Mouse (Mus musculus) induced T-regulatory cell, adult 2 months (primary cell): Measurements from ENCODE around the gene Proser2.
"Not testable (repeated sequence)": the region's sequence is repeated elsewhere in the genome, so short reads cannot be mapped to it uniquely, and the experiment has no call there.

ENCODE experiments used
- DNase-seq: peaks from one replicate; pipeline ENCODE4 v3.0.0-alpha.2; 2012; ENCODE audit warnings: low read depth

Gene Proser2

DNA sequence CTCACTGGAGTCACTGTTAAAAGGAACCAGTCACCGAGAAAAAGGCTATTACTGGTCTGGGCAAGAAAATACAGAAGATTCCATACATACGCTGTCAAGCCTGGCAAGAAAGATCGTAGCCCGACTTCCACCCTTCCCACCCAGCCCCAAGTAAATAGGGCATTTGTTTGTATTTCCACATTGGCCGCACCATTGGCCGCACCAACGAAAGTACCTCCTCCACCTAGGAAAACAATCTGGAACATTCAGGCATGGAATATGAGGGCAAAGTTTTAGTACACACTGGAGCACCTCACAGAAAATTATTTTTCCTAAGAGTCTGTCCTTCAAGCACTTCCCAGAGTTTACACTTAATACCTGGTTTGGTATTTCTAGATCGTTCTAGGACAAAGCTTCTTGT is 1.1 kb downstream of the Proser2 start:
- no peak for DNase-seq

DNA sequence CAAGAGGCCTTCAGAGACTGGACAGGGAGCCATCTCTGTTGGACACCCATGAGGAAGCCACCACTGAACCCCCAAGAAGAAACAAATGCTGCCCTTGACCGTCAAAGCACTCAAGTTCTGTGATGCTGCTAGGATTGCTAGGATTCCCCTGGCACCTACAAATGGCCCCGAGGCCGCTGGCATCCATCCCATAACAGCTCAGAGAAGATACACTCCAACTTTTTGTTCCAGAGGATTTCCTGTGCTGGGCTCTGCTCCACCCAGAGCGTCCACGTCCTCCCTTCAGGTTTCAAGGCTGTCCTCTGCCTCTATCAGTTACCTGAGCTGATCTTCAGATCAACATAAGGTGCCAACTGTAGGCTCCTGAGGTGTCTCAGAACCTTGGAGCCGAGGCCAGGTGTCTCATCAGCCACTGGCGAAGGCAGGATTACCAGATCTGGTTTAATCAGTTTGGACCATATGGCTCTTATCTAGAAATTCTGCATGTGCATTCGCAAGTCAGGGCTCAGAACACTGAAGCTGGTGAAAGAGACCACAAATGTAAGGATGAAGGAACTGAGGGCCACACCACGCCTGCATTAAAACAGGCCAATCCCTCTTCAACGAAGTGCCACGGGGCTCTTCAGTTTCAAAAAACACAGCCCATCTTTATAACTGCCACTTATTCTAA is 1.7 kb downstream of the Proser2 start:
- DNase-seq = no peak

DNA sequence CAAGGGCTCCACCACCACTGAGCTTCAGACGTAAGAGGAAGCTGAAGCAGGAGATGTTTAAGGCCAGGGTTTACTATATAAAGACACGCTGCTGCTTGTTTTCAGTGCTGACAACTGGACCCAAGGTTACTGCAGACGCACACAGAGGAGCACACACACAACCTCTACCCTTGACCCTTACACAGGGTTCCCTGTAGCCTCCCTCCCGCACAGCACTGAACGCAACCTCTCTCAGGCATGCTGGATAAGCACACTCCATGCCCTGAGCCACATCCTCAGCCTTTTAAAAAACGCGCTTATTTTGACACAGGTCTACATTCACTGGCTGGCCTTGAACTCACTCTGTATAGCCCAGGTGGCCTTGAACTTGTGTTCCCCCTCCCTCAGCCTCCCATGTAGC is 7.0 kb downstream of the Proser2 start:
- no peak for DNase-seq

DNA sequence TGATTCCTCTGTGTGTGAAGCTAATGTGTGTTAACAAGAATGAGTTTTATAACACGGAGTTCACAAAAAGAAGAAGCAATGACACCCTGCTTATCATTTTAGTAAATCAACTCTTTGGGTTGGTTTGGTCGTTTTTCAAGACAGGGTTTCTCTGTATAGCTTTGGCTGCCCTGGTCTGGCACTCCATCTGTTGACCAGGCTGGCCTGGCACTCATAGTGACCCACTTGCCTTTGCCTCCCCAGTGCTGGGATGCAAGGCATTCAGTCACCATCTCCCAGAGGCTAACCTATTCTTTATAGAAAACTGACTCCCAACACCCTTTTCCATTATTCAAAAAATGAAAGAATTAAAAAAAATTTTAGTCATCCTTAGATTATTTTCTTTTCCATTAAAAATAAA is 8.9 kb downstream of the Proser2 start:
- no peak for DNase-seq

DNA sequence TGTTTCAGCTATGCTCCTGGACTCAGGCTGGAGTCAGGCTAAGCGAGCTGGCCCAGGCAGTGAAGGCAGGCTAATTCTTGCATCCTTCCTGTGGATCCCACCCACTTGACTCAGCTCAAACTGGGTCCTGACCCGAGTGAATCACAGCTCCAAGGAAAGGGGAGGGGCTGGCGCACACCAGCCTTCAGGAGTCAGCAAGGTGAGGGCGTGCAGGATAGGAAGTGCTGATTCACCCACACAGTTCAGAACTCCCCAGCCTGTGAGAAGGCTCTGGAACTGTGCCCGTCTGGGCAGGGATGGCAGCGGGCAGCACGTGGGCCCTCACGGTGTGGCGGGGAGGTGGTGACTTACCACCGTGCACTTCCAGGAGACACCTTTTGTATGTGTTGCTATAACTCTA is 11.8 kb downstream of the Proser2 start:
- no peak for DNase-seq

DNA sequence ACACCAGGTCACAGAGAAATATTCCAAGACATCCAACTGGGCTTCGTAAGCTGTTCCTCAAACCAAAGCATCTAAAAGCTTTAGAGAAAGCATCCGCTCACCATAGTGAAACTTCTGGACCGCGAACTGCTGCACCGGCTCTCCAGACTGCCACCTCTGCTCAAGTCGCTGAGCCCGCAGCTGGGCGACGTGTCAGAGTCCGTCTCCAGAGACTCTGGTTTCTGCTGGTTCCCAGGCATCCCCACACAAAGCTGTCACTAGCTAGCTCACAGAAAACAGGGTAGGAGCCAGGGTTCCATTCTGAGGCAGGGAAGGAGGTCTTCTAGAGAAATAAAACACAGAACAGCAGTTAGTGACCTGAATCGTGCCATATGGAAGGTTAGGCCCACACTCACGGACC is 16.2 kb downstream of the Proser2 start:
- DNase-seq = no peak

DNA sequence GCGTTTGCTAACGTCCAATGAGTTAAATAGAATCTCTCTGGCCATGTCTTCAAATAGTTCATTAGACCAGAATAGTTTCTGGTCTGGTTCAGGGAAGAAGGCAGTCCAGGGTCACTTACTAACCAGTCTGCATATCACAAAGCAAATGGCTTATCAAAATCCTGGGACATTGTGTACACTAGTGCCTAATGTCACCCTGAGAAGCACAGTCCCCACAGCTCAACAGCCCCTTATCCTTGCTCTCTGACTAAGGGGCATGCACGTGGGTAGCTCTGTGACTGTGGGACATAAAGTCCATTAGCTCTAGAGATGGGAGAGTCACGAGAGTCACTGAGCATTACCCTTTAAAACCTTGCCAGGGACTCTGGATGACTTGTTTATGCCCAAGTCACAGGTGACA is 17.4 kb downstream of the Proser2 start:
- DNase-seq = no peak

DNA sequence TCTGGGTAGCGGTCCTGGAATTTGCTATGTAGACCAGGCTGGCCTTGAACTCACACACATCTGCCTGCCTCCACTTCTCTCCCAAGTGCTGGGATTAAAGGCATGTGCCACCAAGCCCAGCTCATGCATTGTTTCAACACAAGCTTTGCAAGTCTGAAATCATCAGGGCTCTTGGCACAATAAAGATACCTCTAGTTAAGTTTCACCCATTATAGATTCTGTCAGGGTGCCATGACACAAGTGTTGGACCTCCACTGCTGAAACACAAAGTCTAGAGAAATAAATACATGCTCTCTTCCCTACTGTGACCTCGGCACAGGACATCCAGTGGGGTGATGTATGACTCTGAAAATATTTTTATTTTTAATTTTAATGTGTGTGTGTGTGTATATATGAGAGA is 24.6 kb downstream of the Proser2 start:
- no peak for DNase-seq

DNA sequence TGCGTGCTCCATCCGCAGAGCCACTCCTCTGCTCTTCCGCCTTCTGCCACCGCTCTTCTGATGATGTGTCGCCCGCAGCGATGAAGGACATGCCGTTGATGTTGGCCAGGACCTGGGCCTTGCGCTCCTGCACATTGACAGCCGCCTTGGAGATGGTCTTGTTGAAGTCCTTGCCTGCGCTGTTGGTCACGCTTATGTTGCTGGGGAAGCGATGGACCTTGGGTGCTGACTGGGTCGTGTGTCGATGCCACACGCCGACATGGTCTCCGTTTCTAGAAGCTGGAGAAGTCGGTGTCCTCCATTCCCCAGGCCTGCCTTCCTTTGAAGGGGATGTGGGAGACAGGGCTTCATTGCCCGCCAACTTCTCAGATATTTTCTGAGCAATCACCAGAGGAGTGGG is 29.3 kb downstream of the Proser2 start:
- DNase-seq = no peak

DNA sequence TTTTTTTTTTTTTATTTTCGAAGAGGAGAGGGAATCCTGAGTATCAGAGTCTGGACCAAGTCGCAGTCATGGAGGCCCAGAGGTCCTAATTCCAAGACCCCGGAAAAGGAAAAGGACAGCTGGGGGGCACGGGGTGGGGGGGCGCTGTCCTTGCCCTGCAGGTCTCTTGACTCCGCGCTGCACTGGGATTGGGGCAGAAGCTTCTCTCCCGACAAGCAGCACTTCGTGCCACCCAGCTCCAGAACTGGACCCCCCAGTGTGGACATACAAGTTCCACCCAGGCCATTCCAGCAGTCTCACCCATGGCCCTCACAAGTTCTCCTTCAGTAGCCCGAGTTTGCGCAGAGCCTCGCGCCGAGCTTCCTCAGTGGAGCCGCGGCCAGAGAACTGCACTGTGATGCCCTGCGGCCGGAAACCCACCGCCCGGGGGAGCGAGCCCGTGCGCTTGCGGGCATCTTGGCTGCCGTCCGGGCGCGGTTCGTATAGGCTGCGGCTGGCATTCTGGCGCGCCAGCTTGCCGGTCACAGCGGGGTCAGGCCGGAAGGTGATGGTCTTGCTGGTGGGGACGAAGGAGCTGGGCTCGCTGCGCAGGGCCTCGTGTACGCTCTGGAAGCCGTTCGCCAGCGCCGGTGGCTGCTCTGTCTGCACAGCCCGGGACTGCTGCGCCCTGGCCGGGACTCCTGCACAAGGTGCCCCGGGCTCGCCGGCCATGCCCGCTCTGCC is 29.8 kb downstream of the Proser2 start:
- DNase-seq = no peak

DNA sequence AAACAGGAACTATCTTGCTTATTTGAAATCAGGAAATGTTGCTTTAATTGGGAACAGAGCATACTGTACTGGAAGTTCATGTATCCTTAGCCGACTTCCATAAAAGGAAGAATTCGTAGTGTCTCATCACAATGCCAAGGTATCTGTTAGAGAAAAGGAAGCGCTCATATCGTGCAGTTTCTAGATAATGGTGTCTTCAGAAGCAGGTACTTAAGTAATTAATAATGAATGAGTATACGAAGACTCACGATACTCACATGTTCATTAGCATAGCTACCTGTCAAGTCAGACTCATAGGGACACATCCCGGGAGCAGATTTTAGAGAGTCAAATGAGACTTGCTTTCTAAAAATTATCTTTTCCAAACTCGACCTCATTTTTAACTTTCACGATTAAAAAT is 30.6 kb downstream of the Proser2 start:
- DNase-seq = no peak

DNA sequence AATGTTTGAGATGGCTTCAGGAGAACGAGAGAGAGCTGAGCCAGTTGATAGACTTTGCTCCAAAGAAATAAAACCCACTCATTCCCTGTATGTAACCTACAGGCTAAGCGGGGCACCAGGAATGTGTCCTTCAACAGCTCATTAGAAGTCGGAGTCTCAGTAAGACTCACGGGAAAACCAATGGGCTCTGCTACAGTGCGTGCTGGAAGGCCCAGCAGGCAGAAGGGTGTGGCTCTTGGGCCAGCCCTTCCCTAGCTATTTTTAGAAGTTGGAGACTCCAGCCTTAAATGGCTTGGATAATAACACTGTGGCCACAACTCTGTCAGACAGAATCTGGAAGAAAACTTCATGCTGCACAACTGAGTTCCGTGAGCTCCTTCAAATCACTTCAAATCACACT is 31.1 kb downstream of the Proser2 start:
- DNase-seq = no peak

DNA sequence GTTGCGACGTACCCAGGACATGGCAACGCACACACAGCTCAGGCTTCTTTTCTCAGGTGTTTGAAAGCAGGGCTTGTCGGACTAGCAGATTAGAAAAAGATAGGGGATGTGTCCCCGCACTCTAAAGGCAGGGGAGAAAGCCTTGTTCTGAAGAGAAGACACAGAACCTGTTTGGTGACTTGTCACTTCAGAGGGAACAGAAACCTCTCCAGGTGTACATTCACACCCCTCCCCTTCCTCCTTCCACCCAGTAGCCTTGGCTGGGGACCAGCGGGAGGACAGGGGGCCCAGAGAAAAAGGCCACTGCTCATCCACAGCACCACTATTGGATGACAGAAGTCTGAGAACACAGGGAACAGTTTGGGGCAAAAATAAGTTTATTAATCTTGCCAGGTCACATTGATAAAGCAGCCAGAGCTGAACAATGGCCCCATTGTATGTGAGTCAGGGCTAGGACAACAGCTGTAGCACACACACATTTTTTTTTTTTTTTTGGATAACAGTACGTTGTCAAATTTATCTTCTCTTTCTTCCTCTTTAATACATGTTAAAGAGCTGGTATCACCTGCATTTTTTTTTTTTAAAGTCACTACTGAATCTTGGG is 32.8 kb downstream of the Proser2 start:
- DNase-seq = no peak

DNA sequence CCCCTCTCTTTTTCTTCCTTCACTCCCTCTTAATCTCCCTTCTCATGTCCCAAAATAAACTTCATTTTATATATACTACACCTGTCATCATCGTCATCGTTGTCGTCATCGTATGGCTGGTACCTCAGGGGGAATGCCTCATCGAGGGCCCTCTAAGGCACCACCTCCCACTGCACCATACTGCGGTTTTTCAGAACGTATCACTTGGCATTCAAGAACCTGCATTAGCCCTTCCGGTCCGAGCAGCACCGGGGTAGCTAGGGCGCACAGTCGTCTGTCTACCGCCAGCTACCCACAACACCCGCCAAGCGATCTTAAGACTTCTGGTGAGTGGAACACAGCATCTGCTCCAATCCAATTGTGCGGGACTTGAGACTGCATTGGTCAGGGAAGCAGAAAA is 40.1 kb downstream of the Proser2 start:
- not testable (repeated sequence) for DNase-seq

DNA sequence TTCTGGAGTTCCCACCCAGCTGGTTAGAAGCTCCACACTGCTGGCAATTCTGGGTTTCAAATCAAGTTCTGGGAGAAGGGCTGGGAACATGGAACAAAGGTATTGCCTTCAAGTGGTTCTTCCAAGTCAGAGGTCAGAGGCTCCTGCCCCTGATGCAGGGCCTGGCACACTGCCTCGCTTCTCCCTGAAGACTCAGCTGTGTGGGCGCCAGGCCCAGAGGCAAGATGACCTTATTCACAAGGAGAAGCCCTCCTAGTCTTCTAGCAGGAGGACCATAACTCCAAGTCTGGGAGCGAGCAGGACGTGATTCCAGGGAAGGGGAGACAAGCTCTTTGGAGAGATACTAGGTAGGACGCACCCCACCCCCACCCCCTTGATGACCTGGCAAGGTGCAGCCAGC is 42.9 kb downstream of the Proser2 start:
- no peak for DNase-seq

DNA sequence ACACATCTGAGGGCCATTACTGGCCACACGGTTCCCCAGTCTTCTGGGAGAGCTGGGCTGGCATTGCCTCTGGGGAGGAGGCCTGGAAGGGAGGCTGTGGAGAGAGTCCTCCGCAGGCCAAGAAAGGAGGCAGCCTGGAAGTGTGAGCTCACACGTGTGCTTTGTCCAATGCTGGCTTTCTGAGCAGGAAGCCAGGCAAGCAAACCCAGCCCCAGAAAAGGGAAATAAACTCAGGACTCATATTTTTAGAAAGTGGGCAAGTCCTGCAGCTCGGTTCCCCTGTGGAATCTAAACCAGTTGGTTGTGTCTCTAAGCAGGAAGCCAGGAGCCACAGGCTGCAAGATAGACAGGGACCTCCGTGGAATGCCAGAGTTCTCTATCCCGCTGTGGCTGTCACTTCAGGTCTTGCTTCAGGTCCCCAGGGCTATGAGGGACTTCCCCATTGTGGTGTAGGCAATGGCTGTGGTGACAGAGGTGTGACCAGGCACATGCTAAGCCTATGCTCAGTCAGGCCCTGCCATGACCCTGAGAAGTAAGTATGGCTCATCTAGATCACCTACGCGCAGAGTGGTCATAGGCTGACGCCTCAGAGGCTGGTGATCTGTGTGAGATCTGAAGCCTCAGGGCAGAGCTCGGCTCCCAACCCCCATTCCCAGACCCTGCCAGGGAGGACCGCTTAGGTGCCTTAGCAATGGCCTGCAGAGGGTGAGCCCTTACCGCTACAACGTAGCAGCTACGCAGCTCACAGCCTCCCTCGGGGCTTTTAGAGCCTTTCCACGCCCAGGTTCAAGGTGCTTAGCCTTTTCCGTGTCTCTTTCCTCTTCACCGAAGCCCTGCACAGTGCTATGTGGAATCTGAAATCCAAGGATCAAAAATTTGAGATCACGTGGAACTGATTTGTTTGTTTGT is 44.1 kb downstream of the Proser2 start:
- no peak for DNase-seq

DNA sequence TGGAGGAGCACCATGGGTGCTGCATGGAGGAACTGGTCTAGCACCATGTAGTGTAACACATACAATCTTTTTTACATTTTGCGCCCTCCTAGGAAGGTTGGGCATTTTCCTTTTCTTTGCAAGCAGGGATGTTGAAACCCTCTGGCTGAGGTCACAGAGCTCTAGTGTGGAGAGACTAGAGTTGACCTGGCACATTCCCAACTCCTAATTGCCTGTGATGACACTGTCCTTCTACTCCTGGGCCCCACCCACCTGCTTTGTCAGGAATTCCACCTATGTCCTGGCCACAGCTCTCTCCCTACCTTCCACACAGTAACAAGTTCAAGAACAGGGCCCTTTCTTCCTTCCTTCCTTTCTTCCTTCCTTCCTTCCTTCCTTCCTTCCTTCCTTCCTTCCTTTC is 46.3 kb downstream of the Proser2 start:
- no peak for DNase-seq

DNA sequence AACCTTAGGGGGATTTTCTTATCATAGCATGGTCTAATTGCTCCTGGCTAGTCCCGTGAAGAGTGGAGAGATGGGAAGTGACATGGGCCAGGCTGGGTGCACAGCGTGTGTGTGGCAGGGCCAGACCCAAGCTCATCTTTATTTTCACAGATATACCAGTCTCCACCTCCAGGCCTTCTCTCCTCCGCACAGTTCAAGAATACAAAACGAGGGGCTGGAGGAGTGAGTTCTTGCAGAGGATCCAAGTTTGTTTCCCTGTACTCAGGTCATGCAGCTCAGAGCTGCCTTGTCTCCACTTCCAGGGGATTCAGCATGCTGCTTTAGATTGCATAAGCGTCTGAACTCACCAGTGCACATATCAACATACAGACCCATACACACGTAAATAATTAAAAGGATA is 47.4 kb downstream of the Proser2 start:
- no peak for DNase-seq

DNA sequence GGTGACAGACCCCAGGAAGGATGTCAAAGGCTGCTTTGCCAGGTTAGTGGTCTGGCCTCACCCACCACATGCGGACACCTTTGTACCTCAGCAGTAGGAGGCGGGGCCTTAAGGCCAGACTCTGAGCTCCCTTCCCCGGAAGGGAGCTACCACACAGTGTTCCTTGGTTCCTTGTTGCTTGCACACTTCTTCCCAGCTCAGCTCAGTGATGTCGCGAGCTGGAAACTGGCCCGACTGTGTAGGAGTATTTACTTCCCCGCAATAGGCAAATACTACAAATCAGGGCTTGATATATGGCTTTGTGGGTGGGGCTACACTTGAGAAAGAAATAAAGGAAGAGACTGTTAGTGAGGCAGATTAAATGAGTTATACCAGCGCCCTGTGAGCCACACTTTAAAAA is 48.9 kb downstream of the Proser2 start:
- no peak for DNase-seq

DNA sequence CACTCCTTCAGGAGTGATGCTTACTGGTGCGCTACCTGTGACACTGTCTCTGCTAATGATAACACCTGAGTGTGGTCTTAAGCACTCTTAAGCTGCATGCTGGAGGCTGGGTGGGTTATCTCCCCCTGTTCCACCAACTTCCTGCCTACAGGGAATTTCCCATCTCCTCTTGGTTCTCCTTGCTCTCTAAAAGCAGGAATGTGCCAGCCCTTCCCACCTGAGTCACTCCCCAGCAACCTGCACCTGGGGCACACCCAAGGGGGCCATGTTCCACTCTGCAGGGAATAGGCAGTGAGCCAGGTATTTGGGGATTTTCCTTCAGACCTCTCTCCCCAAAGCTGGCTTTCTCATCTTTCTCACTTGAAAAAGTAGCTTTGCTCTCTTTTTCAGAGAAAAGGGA is 50.0 kb downstream of the Proser2 start:
- DNase-seq = no peak

DNA sequence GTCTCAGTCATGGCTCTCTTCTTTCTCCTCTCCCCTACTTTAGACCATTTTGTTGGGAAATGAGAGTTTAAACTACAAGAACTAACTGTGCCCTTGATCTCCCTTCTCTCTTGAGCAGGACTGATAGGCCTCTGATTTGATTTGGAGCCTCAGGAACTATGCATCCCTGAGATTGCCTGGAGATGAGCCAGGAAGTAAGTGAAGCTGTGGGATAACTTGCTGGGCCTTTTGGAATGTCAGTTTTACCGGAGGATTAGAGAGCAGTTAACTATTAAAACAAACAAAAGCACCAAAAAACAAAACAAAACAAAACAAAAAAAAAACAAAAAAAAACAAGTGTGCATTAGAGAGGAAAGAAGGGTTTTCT is 54.5 kb downstream of the Proser2 start:
- no peak for DNase-seq

DNA sequence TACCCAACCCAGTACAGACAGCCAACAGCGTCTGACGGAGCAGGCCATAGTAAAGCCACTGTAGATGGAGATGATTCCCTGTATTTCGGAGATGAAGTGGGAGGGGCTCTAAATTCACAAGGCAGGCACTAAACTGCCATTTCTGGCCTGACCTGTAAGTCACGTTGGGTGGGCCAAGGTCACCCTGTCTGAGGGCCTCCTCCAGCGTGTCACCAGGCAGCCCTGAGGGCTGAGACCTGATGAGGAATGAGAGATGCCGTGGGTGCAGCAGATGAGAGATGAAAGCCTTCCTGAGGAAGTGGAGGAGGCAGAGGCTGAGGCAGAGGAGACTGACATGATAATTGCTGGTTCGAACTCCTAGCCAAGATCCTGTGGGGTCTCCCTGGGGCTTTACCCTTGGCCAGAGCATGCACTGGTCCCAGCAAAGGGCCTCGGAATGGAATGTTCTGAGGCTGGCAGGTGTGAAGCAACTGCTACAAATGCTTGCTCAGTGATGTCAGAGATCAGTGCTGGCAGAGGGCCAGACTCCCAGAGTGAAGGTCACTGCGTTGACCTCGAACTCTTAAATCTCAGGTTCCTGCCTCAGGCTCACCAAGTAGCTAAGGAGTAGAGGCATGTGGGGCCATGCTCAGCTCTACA is 55.0 kb downstream of the Proser2 start:
- DNase-seq = no peak
